Mouse (Mus musculus) CH12.LX (cell line): Measurements from ENCODE around the gene Kif24. TPM values are rescaled to one million over a fixed set of nuclear protein-coding genes. Genes with fewer than 3 reads are reported as not detected.

Source experiments
- DNase-seq: peaks from one replicate; pipeline ENCODE4 v3.0.0-alpha.2; 2013; ENCODE audit errors: extremely low read depth
- H3K27ac ChIP-seq: 2 replicates; pipeline ENCODE4 v1.5.1; 2012; ENCODE audit warnings: low read depth, mild to moderate bottlenecking, control low read depth, moderate library complexity; ENCODE audit not compliant: insufficient read depth
- H3K27me3 ChIP-seq: replicated peaks from 2 replicates; pipeline ENCODE3; 2012; ENCODE audit warnings: inconsistent platforms
- H3K36me3 ChIP-seq, 2 experiments: replicated peaks in 1 of 2; 2 replicates each; pipeline versions ENCODE3 to v1.6.1; 2012; ENCODE audit warnings: inconsistent platforms in 1 of 2, low read length in 1 of 2, mild to moderate bottlenecking in 1 of 2, mixed read lengths in 1 of 2, moderate library complexity in 1 of 2; ENCODE audit not compliant: control insufficient read depth in 1 of 2, insufficient read depth in 1 of 2
- H3K4me1 ChIP-seq, 2 experiments: 2 replicates each; pipeline ENCODE4 v1.6.1; 2012; ENCODE audit warnings: inconsistent platforms in 1 of 2, moderate library complexity in 1 of 2; ENCODE audit not compliant: insufficient read depth in 2 of 2, control insufficient read depth in 1 of 2
- H3K4me2 ChIP-seq: 2 replicates; pipeline ENCODE4 v1.6.1; 2012; ENCODE audit warnings: low read depth, mild to moderate bottlenecking, control low read depth; ENCODE audit not compliant: poor library complexity, insufficient read depth, severe bottlenecking
- H3K4me3 ChIP-seq, 3 experiments: fragments of 150-350 bp in 1 of 3; sonication (generic) in 1 of 3; replicated peaks in 1 of 3; 2 replicates each; pipeline versions ENCODE3 to v1.5.1; 2011 to 2012; ENCODE audit warnings: low read depth in 2 of 3, low read length in 2 of 3, mild to moderate bottlenecking in 2 of 3, moderate library complexity in 2 of 3, control low read depth in 1 of 3, improper control_type of control experiment in 1 of 3, inconsistent platforms in 1 of 3, mixed read lengths in 1 of 3; ENCODE audit not compliant: poor library complexity in 1 of 3
- H3K79me2 ChIP-seq: replicated peaks from 2 replicates; pipeline ENCODE4 v1.6.1; 2012; ENCODE audit warnings: mild to moderate bottlenecking, moderate library complexity; ENCODE audit not compliant: control insufficient read depth, poor library complexity, insufficient read depth, severe bottlenecking; ENCODE audit errors: extremely low read depth
- H3K9ac ChIP-seq: 2 replicates; pipeline ENCODE4 v1.6.1; 2012; ENCODE audit warnings: low read depth, mild to moderate bottlenecking, control low read depth, moderate library complexity; ENCODE audit not compliant: insufficient read depth
- H3K9me3 ChIP-seq: replicated peaks from 2 replicates; pipeline ENCODE3; 2012; ENCODE audit warnings: low read length, inconsistent platforms, mixed read lengths
- BHLHE40 ChIP-seq: IDR thresholded peaks from 2 replicates; pipeline ENCODE4 v1.6.1; 2011; ENCODE audit warnings: mild to moderate bottlenecking, low read depth, low read length, improper control_type of control experiment
- CHD1 ChIP-seq: IDR thresholded peaks from 2 replicates; pipeline ENCODE4 v1.6.1; 2012; ENCODE audit warnings: low read depth, low read length, improper control_type of control experiment, inconsistent platforms
- CTCF ChIP-seq, 2 experiments: IDR thresholded peaks in 1 of 2; conservative IDR thresholded peaks in 1 of 2; 2 replicates each; pipeline ENCODE4 v1.5.1; 2011 to 2012; ENCODE audit warnings: low read depth in 2 of 2, low read length in 2 of 2, improper control_type of control experiment in 1 of 2, inconsistent platforms in 1 of 2, mild to moderate bottlenecking in 1 of 2, moderate library complexity in 1 of 2
- E2F4 ChIP-seq: IDR thresholded peaks from 2 replicates; pipeline ENCODE4 v1.6.1; 2011; ENCODE audit warnings: low read depth, low read length, improper control_type of control experiment; ENCODE audit not compliant: insufficient replicate concordance
- ETS1 ChIP-seq: conservative IDR thresholded peaks from 2 replicates; pipeline ENCODE4 v1.6.1; 2012; ENCODE audit warnings: low read depth, mild to moderate bottlenecking, inconsistent platforms, low read length, improper control_type of control experiment, moderate library complexity
- JUND ChIP-seq: conservative IDR thresholded peaks from 2 replicates; pipeline ENCODE4 v1.6.1; 2011; ENCODE audit warnings: low read depth, low read length, improper control_type of control experiment
- KAT2A ChIP-seq: IDR thresholded peaks from 2 replicates; pipeline ENCODE4 v1.6.1; 2012; ENCODE audit warnings: low read length, improper control_type of control experiment, inconsistent platforms; ENCODE audit not compliant: insufficient replicate concordance
- MAX ChIP-seq: IDR thresholded peaks from 2 replicates; pipeline ENCODE4 v1.6.1; 2011; ENCODE audit warnings: low read length, improper control_type of control experiment
- MEF2A ChIP-seq: IDR thresholded peaks from 2 replicates; pipeline ENCODE4 v1.6.1; 2014; ENCODE audit warnings: low read depth, mild to moderate bottlenecking, inconsistent platforms, low read length, improper control_type of control experiment, borderline replicate concordance
- MXI1 ChIP-seq: IDR thresholded peaks from 2 replicates; pipeline ENCODE4 v1.6.1; 2011; ENCODE audit warnings: mild to moderate bottlenecking, low read depth, low read length, improper control_type of control experiment
- NRF1 ChIP-seq: IDR thresholded peaks from 2 replicates; pipeline ENCODE4 v1.6.1; 2014; ENCODE audit warnings: low read depth, mild to moderate bottlenecking, inconsistent platforms, low read length, improper control_type of control experiment, moderate library complexity
- PAX5 ChIP-seq: IDR thresholded peaks from 2 replicates; pipeline ENCODE4 v1.6.1; 2012; ENCODE audit warnings: low read length, inconsistent platforms, mixed read lengths
- POLR2A ChIP-seq: IDR thresholded peaks from 2 replicates; pipeline ENCODE4 v1.6.1; 2011; ENCODE audit warnings: low read depth, mild to moderate bottlenecking, improper control_type of control experiment, low read length
- POLR2AphosphoS2 ChIP-seq: IDR thresholded peaks from 2 replicates; pipeline ENCODE4 v1.6.1; 2011; ENCODE audit warnings: low read depth, low read length, improper control_type of control experiment
- RAD21 ChIP-seq: IDR thresholded peaks from 2 replicates; pipeline ENCODE4 v1.6.1; 2011; ENCODE audit warnings: low read depth, mild to moderate bottlenecking, low read length, improper control_type of control experiment, moderate library complexity
- RCOR1 ChIP-seq: conservative IDR thresholded peaks from 2 replicates; pipeline ENCODE4 v1.6.1; 2012; ENCODE audit warnings: low read depth, mild to moderate bottlenecking, inconsistent platforms, low read length, improper control_type of control experiment
- SMC3 ChIP-seq: IDR thresholded peaks from 2 replicates; pipeline ENCODE4 v1.6.1; 2011; ENCODE audit warnings: low read depth, low read length, improper control_type of control experiment
- TCF12 ChIP-seq: IDR thresholded peaks from 2 replicates; pipeline ENCODE4 v1.6.1; 2014; ENCODE audit warnings: low read depth, mild to moderate bottlenecking, inconsistent platforms, low read length, improper control_type of control experiment
- UBTF ChIP-seq: IDR thresholded peaks from 2 replicates; pipeline ENCODE4 v1.6.1; 2012; ENCODE audit warnings: low read depth, mild to moderate bottlenecking, inconsistent platforms, low read length, improper control_type of control experiment, moderate library complexity
- ZKSCAN1 ChIP-seq: IDR thresholded peaks from 2 replicates; pipeline ENCODE4 v1.6.1; 2012; ENCODE audit warnings: low read depth, inconsistent platforms, low read length, improper control_type of control experiment, borderline replicate concordance
- ZNF384 ChIP-seq: IDR thresholded peaks from 2 replicates; pipeline ENCODE4 v1.6.1; 2012; ENCODE audit warnings: low read depth, low read length, improper control_type of control experiment, inconsistent platforms
- dilution Hi-C: fragments of 300-500 bp; cut with MboI; formaldehyde crosslinking; loops from 2 replicates; pipeline ENCODE4 v1.14.3; 2020; ENCODE audit warnings: low sequenced_read_pairs; ENCODE audit not compliant: extremely low pct_unique_long_range_greater_than_20kb, extremely low pct_ligation_motif_present
- in situ Hi-C: fragments of 300-500 bp; cut with MboI; formaldehyde crosslinking; loops from 3 replicates; pipeline ENCODE4 v1.14.3; 2019; ENCODE audit warnings: low sequenced_read_pairs, low pct_ligation_motif_present, low pct_unique_long_range_greater_than_20kb, mixed read lengths
- polyA plus RNA-seq: library from polyadenylated mRNA; unstranded; fragments of >175 nt; gene quantifications from 2 replicates; pipeline ENCODE4 v1.2.1, GENCODE M21; 2012; ENCODE audit warnings: low read depth; ENCODE audit not compliant: insufficient read length
- total RNA-seq, 2 experiments: library from RNA; depleted of rRNA; stranded (reverse); fragments of 300-350 nt in 1 of 2; fragments of >200 nt in 1 of 2; gene quantifications; 2 replicates each; pipeline ENCODE4 v1.2.3; 2012 to 2014

The Kif24 gene
- total and polyA plus RNA-seq, 3 experiments = 6.4 to 8.6 (median 8.4) TPM

DNA sequence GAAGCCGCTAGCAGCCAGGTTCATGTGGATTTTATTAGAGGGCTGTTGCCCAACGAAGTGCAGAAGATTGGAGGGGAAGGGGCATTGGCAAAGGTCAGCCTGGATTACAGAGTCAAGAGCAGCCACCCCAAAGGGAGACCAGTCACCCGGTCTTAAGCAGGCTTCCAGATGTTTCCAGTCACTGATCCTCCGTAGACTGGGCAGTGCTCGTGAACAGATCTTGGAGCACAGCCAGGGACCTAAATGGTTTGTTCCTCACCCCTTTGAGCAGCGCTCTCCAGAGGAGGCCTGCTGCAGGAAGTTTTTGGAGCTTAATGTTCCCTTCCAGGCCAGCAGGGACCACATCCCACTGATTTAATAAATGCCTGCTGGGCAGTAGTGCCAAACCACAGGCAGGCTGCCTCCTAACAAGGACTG is 16.9 kb upstream of the Kif24 start:
- no peak for DNase-seq
- dilution Hi-C loops = no loop called here
- in situ Hi-C loops = no loop called here
- no peaks in the 10 kb centered on the region for H3K79me2 ChIP-seq
- no peaks in the 10 kb centered on the region for H3K4me1 ChIP-seq
- H3K27ac ChIP-seq = no peak overlapping the region
- peaks cover 3% of the 10 kb centered on the region for H3K9me3 ChIP-seq
- no peak overlapping the region for H3K9ac ChIP-seq
- TF ChIP-seq MEF2A (no peak), RAD21 (no peak), CHD1 (no peak), ETS1 (no peak), KAT2A (no peak), POLR2A (no peak), JUND (no peak), NRF1 (no peak), MXI1 (no peak), ZNF384 (no peak), ZKSCAN1 (no peak), SMC3 (no peak), POLR2AphosphoS2 (no peak), TCF12 (no peak), BHLHE40 (no peak), E2F4 (no peak), UBTF (no peak), RCOR1 (no peak)
- no peak overlapping the region for H3K4me3 ChIP-seq
- no peak overlapping the region for H3K4me2 ChIP-seq
- H3K36me3 ChIP-seq = peaks cover 8 to 43% of the 10 kb centered on the region in 2 experiments
- no peaks in the 10 kb centered on the region for H3K27me3 ChIP-seq

DNA sequence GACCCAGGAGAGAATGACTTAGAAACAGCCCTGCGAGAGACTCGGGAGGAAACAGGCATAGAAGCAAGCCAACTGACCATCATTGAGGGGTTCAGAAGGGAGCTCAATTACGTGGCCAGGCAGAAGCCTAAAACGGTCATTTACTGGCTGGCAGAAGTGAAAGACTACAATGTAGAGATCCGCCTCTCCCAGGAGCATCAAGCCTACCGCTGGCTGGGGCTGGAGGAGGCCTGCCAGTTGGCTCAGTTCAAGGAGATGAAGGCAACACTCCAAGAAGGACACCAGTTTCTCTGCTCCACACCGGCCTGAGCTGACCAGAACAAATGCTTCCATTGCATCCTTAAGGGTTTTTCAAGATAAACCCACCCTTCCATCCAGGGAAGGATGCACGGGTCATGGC is 15.6 kb upstream of the Kif24 start:
- no peak overlapping the region for H3K4me3 ChIP-seq
- no peaks in the 10 kb centered on the region for H3K27me3 ChIP-seq
- DNase-seq = no peak
- H3K36me3 ChIP-seq = peaks cover 8 to 43% of the 10 kb centered on the region in 2 experiments
- no peak overlapping the region for H3K9ac ChIP-seq
- H3K4me1 ChIP-seq = no peaks in the 10 kb centered on the region
- H3K9me3 ChIP-seq = no peaks in the 10 kb centered on the region
- in situ Hi-C loops = no loop called here
- no peak overlapping the region for H3K27ac ChIP-seq
- dilution Hi-C loops = no loop called here
- H3K4me2 ChIP-seq = no peak overlapping the region
- TF ChIP-seq CTCF (conservative IDR thresholded peaks at IDR 0.05 in 1 of 2, IDR thresholded peaks at IDR 0.05 in 1 of 2; ENCODE audit: low read depth in 2 of 2, low read length in 2 of 2) = no peak
- TF ChIP-seq PAX5 = no peak
- TF ChIP-seq MAX = no peak
- H3K79me2 ChIP-seq = no peaks in the 10 kb centered on the region
